Mouse (Mus musculus) liver, postnatal 0 days (tissue): Measurements from ENCODE around the gene Slc23a2.

ENCODE experiments used
- CTCF ChIP-seq: sonication (generic); IDR thresholded peaks from 2 replicates; pipeline ENCODE4 v1.5.1; 2016; ENCODE audit warnings: antibody characterized with exemption, low read depth
- EP300 ChIP-seq: IDR thresholded peaks from 2 replicates; pipeline ENCODE4 v1.6.1; 2016; ENCODE audit warnings: antibody characterized with exemption, low read depth, mild to moderate bottlenecking

GRCm38 (mm10) chr2:132177406-132177805 is 32.5 kb upstream of the Slc23a2 start:
- TF ChIP-seq CTCF (no peak), EP300 (no peak)
